Mouse (Mus musculus) hematopoietic stem cell, adult 5-6 weeks (primary cell): Measurements from ENCODE around the gene Msi2. TPM values are rescaled to one million over a fixed set of nuclear protein-coding genes. Genes with fewer than 3 reads are reported as not detected.

Experiments
- ATAC-seq, 2 experiments: fragments of 125-278 bp in 1 of 2; replicated peaks in 1 of 2; 2 replicates each; pipeline ENCODE4 v1.8.0; 2016 to 2017; ENCODE audit warnings: inconsistent platforms in 2 of 2, mild to moderate bottlenecking in 2 of 2, moderate number of reproducible peaks in 2 of 2, low read depth in 1 of 2, moderate TSS enrichment in 1 of 2; ENCODE audit not compliant: low FRiP score in 2 of 2, poor library complexity in 2 of 2, severe bottlenecking in 2 of 2, insufficient read depth in 1 of 2, low TSS enrichment in 1 of 2
- total RNA-seq: library from RNA; stranded (forward); fragments of 172-1452, 232-1000 nt; gene quantifications from 2 replicates; pipeline ENCODE4 v1.2.3, GENCODE M21; 2017

Gene Msi2
- total RNA-seq, 1 experiment from 2014 or later, result 397 TPM

DNA sequence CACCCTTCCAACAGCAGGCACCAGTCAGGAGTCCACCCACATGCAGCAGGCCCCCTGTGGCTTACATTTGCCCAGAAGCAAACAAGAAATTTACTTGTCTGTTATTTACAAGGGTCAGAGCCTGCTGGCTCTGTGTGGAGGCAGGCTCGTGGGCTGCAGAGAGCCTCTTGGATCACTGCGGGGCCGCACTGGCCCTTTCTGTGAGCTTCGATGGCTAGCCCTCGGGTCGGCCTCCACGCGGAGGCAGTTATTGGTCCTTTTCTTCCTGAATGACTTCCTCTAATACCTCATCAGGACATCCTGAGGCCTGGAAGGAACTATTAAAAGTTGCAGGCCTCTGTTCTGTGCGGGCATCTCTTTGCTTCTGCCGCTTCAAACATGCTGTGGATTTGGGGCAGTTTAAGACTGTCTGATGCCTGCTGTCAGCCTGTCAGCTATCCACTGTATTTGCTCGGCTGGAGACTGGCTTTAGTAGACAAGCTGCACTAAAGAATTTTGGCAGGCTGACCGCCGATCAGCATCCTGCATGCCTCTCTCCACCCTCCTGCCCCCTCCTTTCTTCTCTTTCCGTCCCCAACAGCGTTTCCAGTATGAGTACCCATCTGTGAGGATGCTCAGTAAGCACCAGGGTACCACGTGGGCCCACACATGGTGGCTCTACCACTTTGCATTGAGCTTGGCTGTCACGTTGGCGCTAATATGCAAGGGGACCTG lies 304.0 kb downstream of the Msi2 start:
- no peak for ATAC-seq

DNA sequence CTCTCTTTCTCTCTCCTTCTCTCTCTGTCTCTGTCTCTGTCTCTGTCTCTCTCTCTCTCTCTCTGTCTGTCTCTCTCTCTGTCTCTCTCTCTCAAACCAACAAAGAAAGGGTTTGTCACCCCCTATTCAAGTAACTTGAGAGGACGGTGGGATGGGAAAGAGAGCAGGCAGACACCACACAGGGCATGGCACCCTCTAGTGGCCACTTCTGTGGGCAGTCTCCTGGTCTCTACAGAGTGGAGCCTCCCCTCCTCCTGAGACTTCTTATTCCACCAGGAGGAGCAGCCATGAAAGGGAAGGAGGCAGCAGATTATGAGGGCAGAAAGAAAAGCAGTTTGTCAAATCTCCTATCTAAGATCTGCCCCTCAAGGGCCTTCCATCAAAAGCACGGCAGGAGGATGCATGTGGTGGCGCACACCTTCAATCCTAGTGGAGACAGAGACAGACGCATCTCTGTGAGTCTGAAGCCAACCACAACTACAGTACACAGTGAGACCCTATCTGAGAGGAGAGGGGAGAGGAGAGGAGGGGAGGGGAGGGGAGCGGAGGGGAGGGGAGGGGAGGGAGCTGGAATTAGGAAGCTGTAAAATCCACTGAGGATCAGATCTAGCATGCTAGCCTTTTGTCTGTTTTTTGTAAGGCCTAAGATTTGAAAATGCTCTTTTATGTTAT lies 305.8 kb downstream of the Msi2 start:
- peak in 1 of 2 experiments; percentile 47; a peak in 1 of 4 replicates for ATAC-seq

DNA sequence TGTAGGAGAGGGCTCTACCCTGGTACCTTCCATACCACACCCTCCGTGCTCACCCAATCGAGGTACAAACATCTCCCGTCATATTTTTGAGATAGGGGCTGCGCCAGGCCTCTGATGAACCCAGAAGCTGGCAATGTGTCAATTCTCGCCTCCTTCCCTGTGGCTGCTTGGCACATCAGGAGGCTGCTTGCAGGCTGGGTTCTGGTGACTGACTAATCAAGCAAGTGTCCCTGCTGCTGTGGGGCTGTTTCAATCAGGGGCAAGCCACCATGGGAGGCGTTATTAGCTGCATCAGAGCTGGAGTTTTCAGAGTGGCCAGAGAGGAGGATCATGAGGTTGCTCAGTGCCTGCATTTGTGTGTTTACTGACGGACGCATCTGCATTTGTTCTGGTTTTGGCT lies 310.0 kb downstream of the Msi2 start:
- ATAC-seq, result no peak

DNA sequence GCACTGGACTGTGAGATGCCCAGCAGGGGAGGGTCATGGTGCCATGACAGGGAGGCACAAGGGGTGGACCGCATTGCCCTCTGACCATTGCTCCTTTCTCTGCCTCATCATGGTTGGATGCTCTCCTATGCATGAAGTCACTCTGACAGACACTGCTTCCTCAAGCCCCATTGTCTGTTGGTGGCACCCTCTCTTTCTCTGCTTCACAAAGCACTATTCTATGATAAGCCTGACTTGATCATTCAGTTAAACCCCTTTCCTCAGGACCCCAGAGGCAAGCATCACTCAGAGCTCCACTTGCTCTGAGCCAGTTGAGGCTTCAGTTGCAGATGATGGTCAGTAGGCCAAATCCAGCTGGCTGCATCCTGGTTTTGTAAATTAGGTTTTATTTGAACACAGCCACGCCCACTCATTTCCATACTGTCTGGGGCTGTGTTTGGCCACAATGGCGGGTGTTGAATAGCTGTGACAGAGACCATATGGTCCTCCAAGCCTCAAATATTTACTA lies 311.9 kb downstream of the Msi2 start:
- no peak for ATAC-seq

DNA sequence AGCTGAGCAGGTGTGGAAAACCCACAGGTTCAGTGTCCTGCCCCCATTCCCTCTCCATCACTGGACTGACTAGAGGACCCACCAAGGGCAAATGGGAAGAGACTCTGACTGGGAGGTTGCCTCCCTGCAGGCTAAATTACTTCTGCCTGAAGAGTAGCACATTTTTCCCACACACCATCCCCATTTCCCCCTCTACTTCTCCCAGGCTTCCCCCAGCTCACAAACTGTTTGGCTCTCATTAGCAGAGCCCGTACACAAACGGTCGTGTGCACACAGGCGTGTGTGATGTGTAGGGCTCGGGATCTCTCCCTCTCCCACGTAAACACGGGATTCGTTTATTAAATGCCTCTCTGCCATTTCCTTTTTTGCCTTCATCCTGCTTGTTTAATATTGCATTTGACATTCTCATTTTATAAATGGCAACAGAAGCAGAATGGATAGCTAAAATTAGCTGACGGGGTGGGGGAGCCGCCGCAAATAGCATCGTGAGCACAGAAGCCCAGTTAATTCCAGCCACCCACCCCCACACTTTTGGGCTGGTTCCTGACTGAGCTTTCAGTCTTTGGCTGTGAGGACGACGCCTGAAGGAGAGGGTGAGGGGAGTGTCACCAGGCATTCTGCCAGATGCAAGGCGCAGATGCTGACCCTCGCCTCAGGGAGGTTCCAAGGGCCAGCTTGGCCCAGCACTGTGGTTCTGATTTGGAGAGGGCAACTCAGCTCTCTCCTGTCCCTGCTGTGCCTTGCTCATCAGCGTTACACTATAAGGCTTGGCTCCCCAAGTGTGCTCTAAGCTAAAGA lies 313.3 kb downstream of the Msi2 start:
- ATAC-seq, result no peak

DNA sequence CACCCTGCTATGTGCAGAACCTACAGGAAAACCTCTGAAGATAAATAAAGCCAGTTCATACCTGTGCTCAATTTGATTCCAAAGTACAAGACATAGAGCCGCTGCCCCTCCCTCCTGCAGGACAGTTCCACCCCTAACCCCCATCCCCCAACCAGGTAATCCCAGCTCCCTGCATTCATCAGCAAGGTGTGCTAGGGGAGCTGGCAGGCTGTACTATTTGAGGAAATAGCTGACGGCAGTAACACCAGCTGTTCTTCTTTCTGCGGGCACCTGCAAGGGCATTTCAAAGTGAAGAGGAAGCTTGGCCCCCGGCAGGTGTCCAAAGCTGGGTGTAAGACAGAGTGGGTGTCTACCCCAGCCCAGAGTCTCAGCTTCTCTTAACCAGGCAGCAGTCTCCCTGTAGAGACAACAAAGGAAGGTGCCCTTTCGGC lies 314.1 kb downstream of the Msi2 start:
- ATAC-seq, result no peak

DNA sequence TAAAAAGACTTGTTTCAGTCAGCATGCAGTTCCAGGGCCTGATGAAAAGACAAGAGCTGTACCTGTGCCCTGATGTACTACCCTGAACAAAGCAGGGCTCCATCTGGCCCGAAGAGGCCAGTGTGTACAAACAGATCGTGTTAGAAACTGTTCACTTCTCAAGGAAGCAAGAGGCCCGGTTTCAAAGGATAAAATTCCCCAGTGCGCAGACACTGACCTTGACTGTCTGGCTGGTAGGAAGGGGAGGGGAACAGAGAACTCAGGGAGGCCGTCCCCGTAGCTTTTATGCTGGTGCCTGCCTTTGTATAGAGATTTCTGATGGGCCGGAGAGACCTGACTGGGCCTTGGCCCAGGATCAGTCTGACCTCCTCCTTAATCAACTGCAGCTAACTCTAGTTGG lies 316.0 kb downstream of the Msi2 start:
- ATAC-seq, result no peak

DNA sequence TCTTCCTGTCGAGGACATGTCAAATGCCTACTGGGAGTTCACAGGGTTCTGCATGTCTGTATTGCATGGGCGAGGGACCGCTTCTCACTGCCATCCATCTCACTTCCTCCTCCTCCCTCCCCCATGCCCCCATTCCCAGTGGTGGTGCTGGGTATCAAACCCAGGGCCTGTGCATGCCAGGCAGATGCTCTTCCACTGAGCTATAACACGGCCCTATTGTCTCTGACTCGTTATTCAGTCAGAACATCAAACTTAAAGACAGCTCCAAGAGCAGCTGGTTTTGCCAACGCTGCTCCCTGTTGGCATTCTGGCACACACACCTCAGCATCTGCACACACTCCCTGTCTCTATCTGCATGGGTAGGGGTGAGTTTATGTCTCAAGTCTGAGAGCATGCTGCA lies 317.0 kb downstream of the Msi2 start:
- ATAC-seq, result no peak

DNA sequence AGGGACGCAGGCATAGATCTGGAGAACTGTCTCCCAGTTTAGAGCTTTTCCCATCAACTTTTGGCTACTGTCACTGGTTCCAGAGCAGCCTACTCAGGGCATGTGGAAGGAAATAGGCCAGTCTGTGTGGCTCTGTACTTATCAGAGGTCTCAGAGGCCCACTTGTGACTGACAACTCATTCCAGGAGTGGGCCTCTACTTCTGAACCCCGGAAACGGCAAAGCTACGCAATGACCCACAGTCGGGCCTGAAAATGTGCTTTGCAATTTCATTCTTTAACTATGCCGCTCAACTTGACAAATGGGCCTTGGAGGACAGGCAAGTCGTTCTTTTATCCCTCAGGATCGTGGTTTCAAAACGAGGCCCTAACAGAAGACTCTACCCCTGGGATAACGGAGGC lies 317.4 kb downstream of the Msi2 start:
- ATAC-seq, result no peak

DNA sequence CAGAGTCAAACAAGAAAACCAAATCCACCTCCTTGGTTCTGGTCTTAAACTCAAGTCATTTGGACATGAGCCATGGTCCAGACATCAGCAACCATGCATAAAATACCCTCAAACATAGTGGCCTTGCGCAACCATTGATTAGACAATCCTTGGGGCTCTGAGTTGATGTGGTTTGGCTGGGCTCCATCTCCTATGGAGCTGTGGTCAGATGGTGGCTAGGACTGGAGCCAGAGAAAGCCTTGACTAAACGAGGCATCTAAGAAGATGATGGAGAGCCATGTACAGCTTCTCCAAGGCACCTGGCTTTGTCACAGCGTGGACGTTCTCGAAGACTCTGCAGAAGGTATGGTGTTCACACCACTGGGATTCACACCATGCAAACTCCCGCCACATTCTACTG lies 318.1 kb downstream of the Msi2 start:
- ATAC-seq, result 0 out of 4 replicates have a peak, but pooled peaks have one; percentile 6 to 19

DNA sequence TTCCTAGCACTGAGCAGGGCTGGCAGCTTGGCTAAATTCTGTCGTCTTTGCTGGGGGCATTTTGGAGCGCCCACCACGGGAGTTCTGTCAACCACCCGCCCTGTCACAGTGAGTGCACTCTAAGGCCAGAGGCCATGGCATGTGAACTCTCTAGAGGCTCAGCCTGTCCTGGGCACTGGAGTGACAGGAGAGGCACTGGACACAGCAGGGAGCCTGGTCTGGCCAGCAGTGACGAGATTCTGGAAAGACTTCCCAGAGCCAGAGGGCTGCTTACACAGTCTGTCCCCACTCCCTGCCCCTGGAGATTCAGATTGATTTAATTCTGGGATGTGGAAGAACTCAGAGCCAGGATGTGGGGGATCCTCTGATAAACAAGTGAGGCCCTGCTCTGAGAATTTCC lies 318.9 kb downstream of the Msi2 start:
- ATAC-seq, result no peak

DNA sequence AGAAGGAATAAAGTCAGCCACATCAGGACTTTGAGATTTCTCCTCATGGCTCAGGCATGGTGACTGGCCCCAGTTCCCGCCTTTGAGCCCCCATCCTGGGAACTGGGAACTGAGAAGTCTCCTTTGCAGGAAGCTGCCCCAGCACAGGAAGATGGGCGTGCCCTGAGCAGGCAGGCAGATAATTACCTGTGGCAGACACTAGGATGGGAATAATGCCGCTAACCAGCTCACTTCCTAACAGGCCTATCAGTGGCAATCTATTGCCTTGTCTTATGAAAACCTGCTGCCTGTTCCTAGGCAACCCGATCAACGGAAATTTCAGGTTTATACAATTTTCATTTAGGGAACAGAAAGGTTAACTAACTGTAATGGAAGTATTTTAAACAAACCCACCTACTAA lies 319.3 kb downstream of the Msi2 start:
- no peak for ATAC-seq

DNA sequence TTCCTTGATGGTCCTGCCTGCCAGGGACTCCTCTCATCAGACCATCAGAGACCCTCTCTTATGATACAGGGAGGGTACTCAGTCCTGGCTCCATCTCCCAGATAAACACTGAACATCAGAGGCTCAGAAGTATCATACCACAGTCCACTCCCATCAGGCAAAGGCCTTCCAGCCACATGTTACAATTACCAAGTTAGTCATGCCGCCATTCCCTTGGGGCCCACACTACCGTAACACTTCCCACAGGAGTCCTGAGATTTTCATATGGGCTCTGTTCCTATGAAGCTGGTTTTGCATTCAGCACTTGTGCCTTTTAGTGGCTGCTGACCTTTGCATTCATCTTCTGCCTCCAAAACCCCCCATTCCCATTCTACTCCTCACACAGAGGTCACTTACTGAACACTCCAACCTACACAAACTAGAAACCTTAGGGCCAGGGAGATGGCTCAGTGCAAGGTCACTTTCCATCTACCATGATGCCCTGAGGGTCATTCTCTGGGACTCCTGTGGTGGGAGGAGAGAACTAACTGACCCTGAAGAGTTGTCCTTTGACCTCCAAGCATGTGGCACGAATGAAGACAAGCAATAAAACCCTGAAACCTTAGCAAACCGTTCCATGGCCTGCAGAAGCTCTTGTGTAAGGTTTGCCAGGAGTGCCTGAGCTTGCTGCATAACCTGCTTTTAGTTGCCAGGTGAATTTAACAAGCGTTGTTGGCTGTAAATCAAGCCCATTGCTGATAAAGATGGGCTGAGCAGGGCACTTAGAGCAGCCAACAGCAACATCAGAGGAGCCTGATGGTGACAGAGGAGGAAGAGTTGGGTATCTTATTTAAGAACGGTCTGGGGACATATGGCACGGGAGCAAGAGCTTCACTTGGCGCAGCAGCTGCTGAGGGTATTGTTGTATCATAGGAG lies 323.0 kb downstream of the Msi2 start:
- ATAC-seq, result no peak

DNA sequence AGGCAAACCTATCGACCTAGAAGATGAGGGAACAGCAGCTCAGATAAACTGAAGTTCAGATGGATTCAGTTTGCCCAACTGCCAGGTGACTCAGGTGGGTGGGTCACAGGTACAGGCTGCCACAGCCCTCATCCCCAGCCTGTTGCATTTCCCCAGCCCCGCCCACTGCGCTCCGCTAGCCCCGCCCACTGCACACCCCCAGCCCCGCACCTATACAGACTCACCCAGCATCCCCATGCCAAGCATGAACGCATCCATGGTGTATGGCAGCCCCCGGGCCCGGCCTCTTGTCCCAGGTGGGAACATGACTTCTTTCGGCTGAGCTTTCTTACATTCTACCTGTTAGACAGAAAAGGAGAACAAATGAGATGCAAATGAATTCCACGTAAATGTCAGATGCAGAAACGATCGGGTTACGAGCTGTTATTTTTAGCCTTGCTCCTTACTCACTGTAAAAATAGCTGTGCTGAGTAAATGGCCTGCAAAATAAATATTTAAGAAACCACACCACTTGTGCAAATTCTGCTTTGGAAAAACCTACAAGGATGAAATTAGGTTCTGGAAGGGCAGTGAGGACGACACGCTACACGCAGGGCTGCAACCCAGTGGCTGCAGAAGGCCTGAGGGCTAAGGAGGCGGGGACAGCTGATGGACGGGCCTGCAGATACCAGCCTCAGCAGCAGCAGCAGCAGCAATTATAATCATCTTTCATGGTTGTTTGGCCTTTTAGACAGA lies 323.8 kb downstream of the Msi2 start:
- no peak for ATAC-seq

DNA sequence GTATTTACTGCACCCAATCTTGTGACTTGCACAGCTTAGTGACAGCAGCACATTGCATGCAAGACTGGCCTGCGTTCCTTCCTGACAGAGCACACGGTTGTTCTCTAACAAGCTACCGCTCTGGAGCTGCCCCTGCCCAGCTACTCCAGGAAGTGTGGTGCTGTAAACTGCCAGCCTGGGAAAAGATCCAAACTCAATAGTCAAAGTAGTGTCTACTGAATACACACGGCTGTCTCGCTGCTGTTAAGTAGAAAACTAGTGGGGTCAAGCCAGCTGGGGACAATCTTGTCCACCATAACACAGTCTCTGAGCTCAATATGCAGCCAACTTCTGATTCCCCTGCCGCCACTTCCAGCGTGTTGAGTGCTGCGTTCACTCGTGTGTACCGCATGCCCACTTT lies 325.6 kb downstream of the Msi2 start:
- ATAC-seq, result no peak

DNA sequence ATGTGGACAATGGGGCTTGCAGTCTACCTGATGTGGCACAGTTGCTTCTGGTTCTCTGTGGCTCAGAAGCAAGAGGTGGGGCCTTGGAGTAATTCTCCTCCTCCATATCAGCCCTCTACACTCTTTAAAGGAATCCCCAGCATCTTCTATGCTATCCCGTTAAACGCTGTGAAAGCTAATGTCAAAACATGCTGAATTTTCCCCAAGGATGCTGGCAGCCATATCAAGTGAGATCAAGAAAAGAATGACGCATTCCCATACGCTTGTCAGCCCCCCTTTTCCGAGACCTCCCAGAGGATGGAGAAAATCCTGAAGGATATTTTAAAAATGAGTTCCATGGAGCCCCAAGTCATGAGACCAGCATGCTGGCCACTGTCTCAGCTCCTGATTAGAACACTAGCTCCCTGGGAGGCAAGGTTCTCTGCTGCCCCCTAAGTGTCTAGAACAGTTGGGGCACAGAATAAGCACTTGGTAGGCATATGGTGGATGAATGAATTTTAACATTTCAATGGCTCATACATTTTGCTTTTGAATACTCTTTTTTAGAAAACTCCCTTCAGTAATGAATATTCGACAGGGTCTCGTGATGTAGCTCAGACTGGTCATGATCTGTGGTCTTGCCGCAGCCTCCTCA lies 327.0 kb downstream of the Msi2 start:
- ATAC-seq, result no peak
